Comparison of ENCODE assay signal across 8 mouse cellular contexts in genomic region chr4:136898637-136899036, GRCm38 (mm10). TPM values are rescaled to one million over a fixed set of nuclear protein-coding genes. Genes with fewer than 3 reads are reported as not detected.
DNase-seq lines count a peak whose midpoint lies in the region; ATAC-seq and TF ChIP-seq lines count a peak whose summit lies in the region.

TSS of gene C1qa (minus strand) at chr4:136898803.

- H3K9ac ChIP-seq in heart, embryonic 16.5 days (ENCODE audit: low read length), result no peak within 1 kb of the TSS
- no peak within 1 kb of the TSS for H3K9ac ChIP-seq in stomach, embryonic 15.5 days

- H3K36me3 ChIP-seq in heart, embryonic 16.5 days (ENCODE audit: control insufficient read depth, insufficient read depth), result no peaks in the 10 kb centered on the region
- H3K36me3 ChIP-seq in stomach, embryonic 15.5 days, result no peaks in the 10 kb centered on the region

- H3K4me3 ChIP-seq in lung, adult 2 months (replicated peaks; ENCODE audit: extremely low read depth, low read depth, low read length), result no peak within 1 kb of the TSS
- peak within 1 kb of the TSS; percentile 9; the same call in 1 of the 2 replicates for H3K4me3 ChIP-seq in cortical plate, adult 2 months (ENCODE audit: insufficient read depth, low read length)
- no peak within 1 kb of the TSS for H3K4me3 ChIP-seq in heart, embryonic 16.5 days (ENCODE audit: low read length)
- H3K4me3 ChIP-seq in stomach, embryonic 15.5 days (replicated peaks), result no peak within 1 kb of the TSS

- peak within 1 kb of the TSS; percentile 52; the same call in 1 of the 2 replicates for H3K27ac ChIP-seq in cortical plate, adult 2 months (ENCODE audit: insufficient read depth, low read length)
- H3K27ac ChIP-seq in heart, embryonic 16.5 days (ENCODE audit: low read length), result no peak within 1 kb of the TSS
- H3K27ac ChIP-seq in stomach, embryonic 15.5 days, result peak within 1 kb of the TSS; percentile 55; the same call in 1 of the 2 replicates

- H3K4me2 ChIP-seq in heart, embryonic 16.5 days (ENCODE audit: low read depth, low read length), result no peak within 1 kb of the TSS
- no peak within 1 kb of the TSS for H3K4me2 ChIP-seq in stomach, embryonic 15.5 days

- no peaks in the 10 kb centered on the region for H3K4me1 ChIP-seq in lung, adult 2 months (ENCODE audit: control insufficient read depth, insufficient read depth, low read length)
- no peaks in the 10 kb centered on the region for H3K4me1 ChIP-seq in cortical plate, adult 2 months (ENCODE audit: control insufficient read depth, insufficient read depth, low read length)
- H3K4me1 ChIP-seq in heart, embryonic 16.5 days (ENCODE audit: control insufficient read depth, insufficient read depth, low read length), result no peaks in the 10 kb centered on the region
- H3K4me1 ChIP-seq in stomach, embryonic 15.5 days, result peaks cover 19% of the 10 kb centered on the region; the same call in 1 of the 2 replicates

- no peak for DNase-seq in lung, adult 2 months
- no peak for DNase-seq in lung, postnatal 10 days
- peak in 1 of 2 experiments; percentile 24 for DNase-seq in left cerebral cortex, postnatal 10 days (ENCODE audit: extremely low spot score in 1 of 2, low spot score in 2 of 2)
- DNase-seq in urinary bladder, postnatal 4 days (ENCODE audit: low spot score in 2 of 2), result no peak
- DNase-seq in ovary, postnatal 10 days (ENCODE audit: low spot score), result no peak

- no peak for ATAC-seq in heart, embryonic 16.5 days (replicated peaks; ENCODE audit: extremely low read depth, insufficient read depth, low FRiP score)
- ATAC-seq in stomach, embryonic 15.5 days (ENCODE audit: insufficient read depth, low FRiP score, low read depth), result no peak

- peak; percentile 16; the same call in 1 of the 2 replicates for TF ChIP-seq POLR2A in lung, adult 2 months (IDR thresholded peaks at IDR 0.05; ENCODE audit: borderline replicate concordance, extremely low read depth, low read depth, low read length)
- TF ChIP-seq POLR2A in cortical plate, adult 2 months (IDR thresholded peaks at IDR 0.05; ENCODE audit: extremely low read depth, insufficient read depth, low read length), result peak; percentile 37; the same call in 1 of the 2 replicates

- TF ChIP-seq CTCF in lung, adult 2 months (IDR thresholded peaks at IDR 0.05; ENCODE audit: insufficient read depth, low read length), result no peak
- TF ChIP-seq CTCF in cortical plate, adult 2 months (IDR thresholded peaks at IDR 0.05; ENCODE audit: extremely low read depth, insufficient read depth, low read length), result no peak

- WGBS in lung, adult 2 months, result 48% methylated on average over 9 of the region's 9 CpGs
- 72% methylated on average over 9 of the region's 9 CpGs for WGBS in heart, embryonic 16.5 days
- 58% methylated on average over 9 of the region's 9 CpGs for WGBS in stomach, embryonic 15.5 days

- H3K27me3 ChIP-seq in heart, embryonic 16.5 days (ENCODE audit: control insufficient read depth, insufficient read depth, low read length), result peaks cover 48% of the 10 kb centered on the region
- peaks cover 13% of the 10 kb centered on the region for H3K27me3 ChIP-seq in stomach, embryonic 15.5 days (replicated peaks)

- H3K9me3 ChIP-seq in heart, embryonic 16.5 days (replicated peaks; ENCODE audit: control insufficient read depth, low read length), result 0 out of 2 replicates have a peak, but pooled peaks cover 3% of the 10 kb centered on the region
- H3K9me3 ChIP-seq in stomach, embryonic 15.5 days, result no peaks in the 10 kb centered on the region

- intact Hi-C loops in left cerebral cortex, postnatal 10 days (cut with DNase I), result loop anchor here (10.0 kb wide), 1 partner anchor 406 kb away; no protein-coding TSS in a partner anchor

RNA-seq across cellular contexts. Expression of gene C1qa, which starts in this region (rescaled TPM):
- polyA plus RNA-seq in lung, adult 2 months (2012; rRNA removed), result 43.6 and 58.0 TPM in 2 replicates
- 91.1 and 96.5 TPM in 2 replicates for polyA plus RNA-seq in cortical plate, adult 2 months (2012; rRNA removed)
- polyA plus RNA-seq in heart, embryonic 16.5 days (2015; fragmentation: Nextera tagmentation; extraction: Ambion mirVana), result 28.6 and 31.6 TPM in 2 replicates
- total RNA-seq in left cerebral cortex, postnatal 10 days (2021), result 10 to 100 TPM; 29.6 to 38.8 TPM
- 54.3 and 70.7 TPM in 2 replicates for polyA plus RNA-seq in stomach, embryonic 15.5 days (2015; fragmentation: Nextera tagmentation; extraction: Ambion mirVana)
